8 mouse cellular contexts compared by ENCODE assay signal in genomic region chr17:26466741-26467150, GRCm38 (mm10). TPM values are rescaled to one million over a fixed set of nuclear protein-coding genes. Genes with fewer than 3 reads are reported as not detected.
DNase-seq lines count a peak whose midpoint lies in the region; ATAC-seq and TF ChIP-seq lines count a peak whose summit lies in the region.

No protein-coding gene starts in this region.

- TF ChIP-seq CTCF in midbrain, postnatal 0 days (IDR thresholded peaks at IDR 0.05): peak; percentile 91

- H3K4me3 ChIP-seq in limb, embryonic 11.5 days (ENCODE audit: low read depth, low read length): no peak overlapping the region
- H3K4me3 ChIP-seq in midbrain, postnatal 0 days (ENCODE audit: low read depth, low read length): no peak overlapping the region

- 6% methylated on average over 4 of the region's 4 CpGs for WGBS in limb, embryonic 11.5 days
- 0% methylated on average over 4 of the region's 4 CpGs for WGBS in midbrain, postnatal 0 days

- peak; percentile 72 for DNase-seq in cerebellum, adult 11 months
- peak; percentile 82 for DNase-seq in embryo, embryonic 10 days (ENCODE audit: low spot score)
- peak; percentile 70 to 81 for DNase-seq in gastrocnemius, postnatal 4 days (ENCODE audit: low spot score in 2 of 2)
- peak; percentile 88 for DNase-seq in kidney, adult 18-20 months
- peak; percentile 89 for DNase-seq in limb, embryonic 11.5 days (ENCODE audit: low spot score)
- DNase-seq in midbrain, postnatal 0 days (ENCODE audit: low spot score): peak; percentile 85
- DNase-seq in spleen, postnatal 4 days (ENCODE audit: low spot score in 2 of 2): peak; percentile 70 to 90

- H3K4me1 ChIP-seq in limb, embryonic 11.5 days (ENCODE audit: control insufficient read depth, insufficient read depth, low read length): no peaks in the 10 kb centered on the region
- 0 out of 2 replicates have a peak, but pooled peaks cover 3% of the 10 kb centered on the region for H3K4me1 ChIP-seq in midbrain, postnatal 0 days (ENCODE audit: insufficient read depth, low read length)

- H3K9ac ChIP-seq in limb, embryonic 11.5 days (ENCODE audit: low read length): no peak overlapping the region
- H3K9ac ChIP-seq in midbrain, postnatal 0 days (replicated peaks; ENCODE audit: low read length, poor library complexity, severe bottlenecking): no peak overlapping the region

- no peaks in the 10 kb centered on the region for H3K36me3 ChIP-seq in limb, embryonic 11.5 days (ENCODE audit: control insufficient read depth, insufficient read depth, low read length)
- no peaks in the 10 kb centered on the region for H3K36me3 ChIP-seq in midbrain, postnatal 0 days (ENCODE audit: insufficient read depth, low read length)

- no peak overlapping the region for H3K27ac ChIP-seq in limb, embryonic 11.5 days (replicated peaks; ENCODE audit: low read depth, low read length)
- H3K27ac ChIP-seq in midbrain, postnatal 0 days (ENCODE audit: low read depth, low read length): no peak overlapping the region

- no peak for ATAC-seq in cerebellum, adult (ENCODE audit: insufficient number of reproducible peaks, low FRiP score, low TSS enrichment)
- ATAC-seq in limb, embryonic 11.5 days (ENCODE audit: insufficient number of reproducible peaks, low FRiP score, low TSS enrichment, low read depth): peak; percentile 44; the same call in 1 of the 2 replicates
- no peak for ATAC-seq in midbrain, postnatal 0 days (ENCODE audit: low FRiP score)

- H3K27me3 ChIP-seq in limb, embryonic 11.5 days (ENCODE audit: control insufficient read depth, insufficient read depth, low read length): no peaks in the 10 kb centered on the region
- no peaks in the 10 kb centered on the region for H3K27me3 ChIP-seq in midbrain, postnatal 0 days (ENCODE audit: insufficient read depth, low read length)

- H3K9me3 ChIP-seq in limb, embryonic 11.5 days (ENCODE audit: control insufficient read depth, low read length): no peaks in the 10 kb centered on the region
- H3K9me3 ChIP-seq in midbrain, postnatal 0 days (ENCODE audit: low read length): no peaks in the 10 kb centered on the region

- H3K4me2 ChIP-seq in limb, embryonic 11.5 days (ENCODE audit: low read depth, severe bottlenecking): no peak overlapping the region
- peak overlapping the region; percentile 29; the same call in 1 of the 2 replicates for H3K4me2 ChIP-seq in midbrain, postnatal 0 days (ENCODE audit: low read depth, low read length, poor library complexity, severe bottlenecking)

RNA-seq across cellular contexts. Expression of gene Neurl1b, which starts 52.1 kb away (rescaled TPM):
- total RNA-seq in gastrocnemius, postnatal 4 days (2021): 10 to 100 TPM; 16.8 to 17.2 TPM
- polyA plus RNA-seq in limb, embryonic 11.5 days (2014; fragmentation: Nextera tagmentation; extraction: Ambion mirVana): 0.21 and 0.27 TPM in 2 replicates
- 51.1 and 69.7 TPM in 2 replicates for total RNA-seq in midbrain, postnatal 0 days (2014; rRNA removed)
- polyA plus RNA-seq in midbrain, postnatal 0 days (2015; fragmentation: Nextera tagmentation; extraction: Ambion mirVana): 2.1 and 2.3 TPM in 2 replicates
